Mouse (Mus musculus) CH12.LX (cell line): ENCODE measurements around the gene Meis2. TPM values are rescaled to one million over a fixed set of nuclear protein-coding genes. Genes with fewer than 3 reads are reported as not detected.

Source experiments
- DNase-seq: peaks from one replicate; pipeline ENCODE4 v3.0.0-alpha.2; 2013; ENCODE audit errors: extremely low read depth
- H3K27ac ChIP-seq: 2 replicates; pipeline ENCODE4 v1.5.1; 2012; ENCODE audit warnings: low read depth, mild to moderate bottlenecking, control low read depth, moderate library complexity; ENCODE audit not compliant: insufficient read depth
- H3K27me3 ChIP-seq: replicated peaks from 2 replicates; pipeline ENCODE3; 2012; ENCODE audit warnings: inconsistent platforms
- H3K36me3 ChIP-seq, 2 experiments: replicated peaks in 1 of 2; 2 replicates each; pipeline versions ENCODE3 to v1.6.1; 2012; ENCODE audit warnings: inconsistent platforms in 1 of 2, low read length in 1 of 2, mild to moderate bottlenecking in 1 of 2, mixed read lengths in 1 of 2, moderate library complexity in 1 of 2; ENCODE audit not compliant: control insufficient read depth in 1 of 2, insufficient read depth in 1 of 2
- H3K4me1 ChIP-seq, 2 experiments: 2 replicates each; pipeline ENCODE4 v1.6.1; 2012; ENCODE audit warnings: inconsistent platforms in 1 of 2, moderate library complexity in 1 of 2; ENCODE audit not compliant: insufficient read depth in 2 of 2, control insufficient read depth in 1 of 2
- H3K4me2 ChIP-seq: 2 replicates; pipeline ENCODE4 v1.6.1; 2012; ENCODE audit warnings: low read depth, mild to moderate bottlenecking, control low read depth; ENCODE audit not compliant: poor library complexity, insufficient read depth, severe bottlenecking
- H3K4me3 ChIP-seq, 3 experiments: fragments of 150-350 bp in 1 of 3; sonication (generic) in 1 of 3; replicated peaks in 1 of 3; 2 replicates each; pipeline versions ENCODE3 to v1.5.1; 2011 to 2012; ENCODE audit warnings: low read depth in 2 of 3, low read length in 2 of 3, mild to moderate bottlenecking in 2 of 3, moderate library complexity in 2 of 3, control low read depth in 1 of 3, improper control_type of control experiment in 1 of 3, inconsistent platforms in 1 of 3, mixed read lengths in 1 of 3; ENCODE audit not compliant: poor library complexity in 1 of 3
- H3K79me2 ChIP-seq: replicated peaks from 2 replicates; pipeline ENCODE4 v1.6.1; 2012; ENCODE audit warnings: mild to moderate bottlenecking, moderate library complexity; ENCODE audit not compliant: control insufficient read depth, poor library complexity, insufficient read depth, severe bottlenecking; ENCODE audit errors: extremely low read depth
- H3K9ac ChIP-seq: 2 replicates; pipeline ENCODE4 v1.6.1; 2012; ENCODE audit warnings: low read depth, mild to moderate bottlenecking, control low read depth, moderate library complexity; ENCODE audit not compliant: insufficient read depth
- H3K9me3 ChIP-seq: replicated peaks from 2 replicates; pipeline ENCODE3; 2012; ENCODE audit warnings: low read length, inconsistent platforms, mixed read lengths
- BHLHE40 ChIP-seq: IDR thresholded peaks from 2 replicates; pipeline ENCODE4 v1.6.1; 2011; ENCODE audit warnings: mild to moderate bottlenecking, low read depth, low read length, improper control_type of control experiment
- CHD2 ChIP-seq: IDR thresholded peaks from 2 replicates; pipeline ENCODE4 v1.6.1; 2011; ENCODE audit warnings: low read length, improper control_type of control experiment
- GABPA ChIP-seq: IDR thresholded peaks from 2 replicates; pipeline ENCODE4 v1.6.1; 2012; ENCODE audit warnings: low read depth, low read length, improper control_type of control experiment, inconsistent platforms; ENCODE audit not compliant: insufficient replicate concordance
- HCFC1 ChIP-seq: IDR thresholded peaks from 2 replicates; pipeline ENCODE4 v1.6.1; 2012; ENCODE audit warnings: low read depth, mild to moderate bottlenecking, inconsistent platforms, low read length, improper control_type of control experiment
- IRF4 ChIP-seq: IDR thresholded peaks from 2 replicates; pipeline ENCODE4 v1.6.1; 2014; ENCODE audit warnings: low read depth, mild to moderate bottlenecking, inconsistent platforms, low read length, improper control_type of control experiment
- JUND ChIP-seq: conservative IDR thresholded peaks from 2 replicates; pipeline ENCODE4 v1.6.1; 2011; ENCODE audit warnings: low read depth, low read length, improper control_type of control experiment
- MEF2A ChIP-seq: IDR thresholded peaks from 2 replicates; pipeline ENCODE4 v1.6.1; 2014; ENCODE audit warnings: low read depth, mild to moderate bottlenecking, inconsistent platforms, low read length, improper control_type of control experiment, borderline replicate concordance
- MXI1 ChIP-seq: IDR thresholded peaks from 2 replicates; pipeline ENCODE4 v1.6.1; 2011; ENCODE audit warnings: mild to moderate bottlenecking, low read depth, low read length, improper control_type of control experiment
- MYC ChIP-seq: IDR thresholded peaks from 2 replicates; pipeline ENCODE4 v1.6.1; 2011; ENCODE audit warnings: low read depth, mild to moderate bottlenecking, improper control_type of control experiment, low read length
- NELFE ChIP-seq: IDR thresholded peaks from 2 replicates; pipeline ENCODE4 v1.6.1; 2011; ENCODE audit warnings: low read depth, low read length, improper control_type of control experiment
- PAX5 ChIP-seq: IDR thresholded peaks from 2 replicates; pipeline ENCODE4 v1.6.1; 2012; ENCODE audit warnings: low read length, inconsistent platforms, mixed read lengths
- RAD21 ChIP-seq: IDR thresholded peaks from 2 replicates; pipeline ENCODE4 v1.6.1; 2011; ENCODE audit warnings: low read depth, mild to moderate bottlenecking, low read length, improper control_type of control experiment, moderate library complexity
- RCOR1 ChIP-seq: conservative IDR thresholded peaks from 2 replicates; pipeline ENCODE4 v1.6.1; 2012; ENCODE audit warnings: low read depth, mild to moderate bottlenecking, inconsistent platforms, low read length, improper control_type of control experiment
- SIN3A ChIP-seq: IDR thresholded peaks from 2 replicates; pipeline ENCODE4 v1.6.1; 2012; ENCODE audit warnings: low read length, improper control_type of control experiment, inconsistent platforms
- SMC3 ChIP-seq: IDR thresholded peaks from 2 replicates; pipeline ENCODE4 v1.6.1; 2011; ENCODE audit warnings: low read depth, low read length, improper control_type of control experiment
- TCF12 ChIP-seq: IDR thresholded peaks from 2 replicates; pipeline ENCODE4 v1.6.1; 2014; ENCODE audit warnings: low read depth, mild to moderate bottlenecking, inconsistent platforms, low read length, improper control_type of control experiment
- ZC3H11A ChIP-seq: IDR thresholded peaks from 2 replicates; pipeline ENCODE4 v1.6.1; 2012; ENCODE audit warnings: low read depth, mild to moderate bottlenecking, inconsistent platforms, low read length, improper control_type of control experiment
- ZMIZ1 ChIP-seq: IDR thresholded peaks from 2 replicates; pipeline ENCODE4 v1.6.1; 2012; ENCODE audit warnings: low read depth, mild to moderate bottlenecking, inconsistent platforms, low read length, improper control_type of control experiment
- dilution Hi-C: fragments of 300-500 bp; cut with MboI; formaldehyde crosslinking; loops from 2 replicates; pipeline ENCODE4 v1.14.3; 2020; ENCODE audit warnings: low sequenced_read_pairs; ENCODE audit not compliant: extremely low pct_unique_long_range_greater_than_20kb, extremely low pct_ligation_motif_present
- in situ Hi-C: fragments of 300-500 bp; cut with MboI; formaldehyde crosslinking; loops from 3 replicates; pipeline ENCODE4 v1.14.3; 2019; ENCODE audit warnings: low sequenced_read_pairs, low pct_ligation_motif_present, low pct_unique_long_range_greater_than_20kb, mixed read lengths
- polyA plus RNA-seq: library from polyadenylated mRNA; unstranded; fragments of >175 nt; gene quantifications from 2 replicates; pipeline ENCODE4 v1.2.1, GENCODE M21; 2012; ENCODE audit warnings: low read depth; ENCODE audit not compliant: insufficient read length
- total RNA-seq, 2 experiments: library from RNA; depleted of rRNA; stranded (reverse); fragments of 300-350 nt in 1 of 2; fragments of >200 nt in 1 of 2; gene quantifications; 2 replicates each; pipeline ENCODE4 v1.2.3; 2012 to 2014

The Meis2 gene
- total and polyA plus RNA-seq, 3 experiments = not detected

GRCm38 (mm10) chr2:115984952-115985351 lies 80.7 kb downstream of the Meis2 start:
- dilution Hi-C loops (no loop called here), in situ Hi-C loops (no loop called here)

GRCm38 (mm10) chr2:115984487-115984886 lies 81.2 kb downstream of the Meis2 start:
- no peaks in the 10 kb centered on the region for H3K27me3 ChIP-seq
- dilution Hi-C loops (no loop called here), in situ Hi-C loops (no loop called here)
- TF ChIP-seq RCOR1 (no peak), IRF4 (no peak), HCFC1 (no peak), ZC3H11A (no peak), MYC (no peak), NELFE (no peak), SIN3A (no peak), PAX5 (no peak), SMC3 (no peak), MXI1 (no peak)
- H3K79me2 ChIP-seq = no peaks in the 10 kb centered on the region
- H3K4me1 ChIP-seq = peaks cover 0 to 8% of the 10 kb centered on the region in 2 experiments; a peak in 2 of 4 replicates
- no peak overlapping the region for H3K9ac ChIP-seq
- H3K9me3 ChIP-seq = no peaks in the 10 kb centered on the region
- no peak overlapping the region for H3K4me3 ChIP-seq
- H3K27ac ChIP-seq = no peak overlapping the region
- H3K36me3 ChIP-seq = no peaks in the 10 kb centered on the region
- no peak for DNase-seq
- H3K4me2 ChIP-seq = no peak overlapping the region

More at GRCm38 (mm10) chr2:115984952-115985351, 80.7 kb downstream of the Meis2 start:
- H3K4me3 ChIP-seq = no peak overlapping the region
- H3K4me1 ChIP-seq = peaks cover 0 to 3% of the 10 kb centered on the region in 2 experiments; a peak in 2 of 4 replicates
- no peak overlapping the region for H3K4me2 ChIP-seq
- H3K27me3 ChIP-seq = no peaks in the 10 kb centered on the region
- H3K9ac ChIP-seq = no peak overlapping the region
- no peaks in the 10 kb centered on the region for H3K36me3 ChIP-seq
- no peaks in the 10 kb centered on the region for H3K79me2 ChIP-seq
- H3K9me3 ChIP-seq = no peaks in the 10 kb centered on the region
- DNase-seq = no peak
- no peak overlapping the region for H3K27ac ChIP-seq
- no peak for TF ChIP-seq IRF4
- no peak for TF ChIP-seq GABPA
- TF ChIP-seq TCF12 = no peak
- no peak for TF ChIP-seq MEF2A
- no peak for TF ChIP-seq RAD21
- no peak for TF ChIP-seq BHLHE40

GRCm38 (mm10) chr2:115980490-115980889 lies 85.1 kb downstream of the Meis2 start:
- H3K27me3 ChIP-seq = no peaks in the 10 kb centered on the region
- no peak overlapping the region for H3K4me2 ChIP-seq
- no peak overlapping the region for H3K9ac ChIP-seq
- H3K36me3 ChIP-seq = no peaks in the 10 kb centered on the region
- dilution Hi-C loops = no loop called here
- TF ChIP-seq SMC3 (no peak), JUND (no peak), MXI1 (no peak), CHD2 (no peak), ZMIZ1 (no peak), HCFC1 (no peak)
- TF ChIP-seq, all 38 proteins: peak for 0
- H3K9me3 ChIP-seq = no peaks in the 10 kb centered on the region
- in situ Hi-C loops = no loop called here
- DNase-seq = no peak
- no peaks in the 10 kb centered on the region for H3K79me2 ChIP-seq
- peaks cover 0 to 20% of the 10 kb centered on the region in 2 experiments; a peak in 2 of 4 replicates for H3K4me1 ChIP-seq
- H3K4me3 ChIP-seq = no peak overlapping the region
- H3K27ac ChIP-seq = no peak overlapping the region
